Mouse (Mus musculus) embryonic stem cell, embryonic (primary cell): ENCODE measurements at regions not wholly inside any gene's neighbourhood (a gene's known extent, or its start where the extent isn't known, plus 50 kb on each side); places are given as distances from the start of the nearest gene placed in this dataset.
"Not testable (repeated sequence)": the region's sequence is repeated elsewhere in the genome, so short reads cannot be mapped to it uniquely, and the experiment has no call there.

ENCODE experiments used
- CTCF ChIA-PET, 4 experiments: fragments of 300-600 bp in 2 of 4; fragments of 350-600 bp in 2 of 4; sonication (Branson Sonifier 250); formaldehyde crosslinking; loops; one replicate each; lab custom pipeline; 2022; ENCODE audit warnings: inconsistent platforms in 2 of 4; lab: Charles Lee
- POLR2A ChIA-PET, 4 experiments: fragments of 300-600 bp in 2 of 4; fragments of 350-600 bp in 2 of 4; sonication (Branson Sonifier 250); formaldehyde crosslinking; loops; one replicate each; lab custom pipeline; 2022; ENCODE audit warnings: antibody characterized with exemption in 4 of 4, inconsistent platforms in 1 of 4; lab: Charles Lee

DNA sequence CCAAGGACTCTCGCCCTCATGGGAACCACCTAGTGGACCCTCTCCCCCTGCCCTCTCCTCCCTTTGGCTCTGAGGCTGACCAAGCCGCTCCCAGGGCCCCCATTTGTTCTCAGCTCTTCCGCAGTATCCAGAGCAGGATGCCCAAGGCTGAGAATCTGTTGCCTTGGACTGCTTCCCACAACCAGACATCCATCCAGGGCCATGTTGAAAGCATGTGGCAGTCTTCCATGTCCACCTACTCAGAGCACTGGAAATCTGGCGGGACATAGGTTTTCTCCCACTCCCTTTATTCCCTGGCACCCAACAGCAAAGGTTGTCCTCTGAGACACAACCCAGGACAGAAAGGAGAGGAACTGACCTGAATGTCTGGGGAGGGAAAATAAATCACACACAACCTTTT is 285.4 kb downstream of the Phf3 start:
- ChIA-PET CTCF (no interaction called here), POLR2A (no interaction called here)

GRCm38 (mm10) chr1:30584806-30585205 is 288.9 kb downstream of the Phf3 start:
- ChIA-PET CTCF (interaction anchor here (0.5 to 1.3 kb wide), 8 partner anchors 9 to 1606 kb away, joined by 3 to 6 read pairs (median 4); no protein-coding TSS in a partner anchor), POLR2A (interaction anchor here in 1 of 4 experiments (0.7 kb wide), 1 partner anchor 359 kb away, joined by 4 read pairs; no protein-coding TSS in a partner anchor)

- ChIA-PET CTCF (interaction anchor here in 3 of 4 experiments (0.6 to 1.3 kb wide), 5 partner anchors 11 to 644 kb away, joined by 3 to 18 read pairs (median 5); no protein-coding TSS in a partner anchor), POLR2A (interaction anchor here in 1 of 4 experiments (0.7 kb wide), 1 partner anchor 360 kb away, joined by 4 read pairs; no protein-coding TSS in a partner anchor)
Observed at GRCm38 (mm10) chr1:30583860-30584259, 289.9 kb downstream of the Phf3 start.

GRCm38 (mm10) chr1:30564757-30565156 is 309.0 kb downstream of the Phf3 start:
- CTCF ChIA-PET, result interaction anchor here in 1 of 4 experiments (1.2 kb wide), 1 partner anchor 19 kb away, joined by 3 read pairs; no protein-coding TSS in a partner anchor
- POLR2A ChIA-PET, result no interaction called here

- CTCF ChIA-PET, result interaction anchor here in 1 of 4 experiments (1.0 kb wide), 1 partner anchor 94 kb away, joined by 3 read pairs; no protein-coding TSS in a partner anchor
- POLR2A ChIA-PET, result not testable (repeated sequence)
Observed at GRCm38 (mm10) chr1:30548761-30549160, 325.0 kb downstream of the Phf3 start.

GRCm38 (mm10) chr1:30540088-30540698 is 333.5 kb downstream of the Phf3 start:
- POLR2A ChIA-PET, result no interaction called here
- CTCF ChIA-PET, result no interaction called here

GRCm38 (mm10) chr1:30536989-30537975 is 336.4 kb downstream of the Phf3 start:
- POLR2A ChIA-PET, result no interaction called here

DNA sequence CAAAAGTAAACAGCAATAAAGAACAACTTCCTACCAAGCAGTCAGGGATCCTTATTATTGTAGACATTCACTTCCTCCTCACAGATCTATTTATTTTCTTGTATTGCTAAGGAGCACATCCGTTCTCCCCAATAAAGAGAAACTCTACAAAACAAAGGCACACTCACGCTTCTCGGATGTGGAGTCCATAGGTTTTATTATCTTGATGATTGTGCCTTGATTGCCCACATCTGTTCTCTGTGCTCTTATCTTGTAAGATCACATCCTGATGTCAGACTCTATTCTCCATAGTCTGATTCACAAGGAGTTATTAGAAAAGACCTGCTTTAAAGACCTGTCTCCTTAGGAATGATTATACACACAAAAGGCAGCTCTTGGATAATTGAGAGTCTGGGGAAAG is 356.4 kb downstream of the Phf3 start:
- CTCF ChIA-PET, result no interaction called here

More at GRCm38 (mm10) chr1:30536989-30537975, 336.4 kb downstream of the Phf3 start:
- CTCF ChIA-PET, result no interaction called here

DNA sequence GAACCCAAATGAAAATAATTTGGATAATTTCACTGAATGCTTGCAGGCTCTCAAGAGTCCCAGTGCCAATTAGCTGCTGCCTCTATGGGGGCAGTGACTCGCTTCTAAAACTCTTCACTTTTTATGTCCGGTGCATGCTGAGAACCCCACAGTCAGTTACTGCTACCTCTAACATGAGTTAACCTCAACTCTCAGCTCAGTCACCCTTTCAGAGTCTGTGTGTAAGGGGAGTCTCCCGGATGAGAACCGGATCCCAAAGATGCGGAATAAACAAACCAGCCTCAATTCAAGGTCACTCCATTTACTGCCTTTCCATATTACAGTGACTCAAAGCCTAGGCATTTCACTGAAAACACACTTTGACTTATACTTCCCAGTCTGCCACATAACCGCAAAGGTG is 357.9 kb downstream of the Phf3 start:
- CTCF ChIA-PET, result no interaction called here
- POLR2A ChIA-PET, result no interaction called here

More for the DNA sequence above, 356.4 kb downstream of the Phf3 start:
- POLR2A ChIA-PET, result no interaction called here

DNA sequence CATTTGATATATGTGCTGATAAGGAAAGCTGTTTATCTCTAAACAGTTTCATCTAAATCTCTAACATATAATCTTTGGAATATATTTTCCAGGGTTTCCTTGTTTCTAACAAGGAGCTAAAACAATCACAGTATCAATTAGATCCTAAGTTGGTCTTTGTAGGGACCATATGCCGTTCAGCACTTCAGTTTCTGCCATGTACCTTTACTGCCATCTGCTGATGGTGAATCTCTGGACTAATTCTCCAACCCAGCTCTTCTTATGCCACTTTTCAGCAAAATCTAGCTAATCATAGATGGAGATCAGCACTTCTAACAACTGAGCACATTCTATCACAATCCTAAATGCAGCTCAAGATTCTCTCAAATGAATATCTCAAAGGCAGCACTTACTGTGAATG is 370.5 kb downstream of the Phf3 start:
- ChIA-PET CTCF (no interaction called here), POLR2A (no interaction called here)

GRCm38 (mm10) chr1:30460295-30460958 is 413.3 kb downstream of the Phf3 start:
- ChIA-PET CTCF (no interaction called here), POLR2A (no interaction called here)

DNA sequence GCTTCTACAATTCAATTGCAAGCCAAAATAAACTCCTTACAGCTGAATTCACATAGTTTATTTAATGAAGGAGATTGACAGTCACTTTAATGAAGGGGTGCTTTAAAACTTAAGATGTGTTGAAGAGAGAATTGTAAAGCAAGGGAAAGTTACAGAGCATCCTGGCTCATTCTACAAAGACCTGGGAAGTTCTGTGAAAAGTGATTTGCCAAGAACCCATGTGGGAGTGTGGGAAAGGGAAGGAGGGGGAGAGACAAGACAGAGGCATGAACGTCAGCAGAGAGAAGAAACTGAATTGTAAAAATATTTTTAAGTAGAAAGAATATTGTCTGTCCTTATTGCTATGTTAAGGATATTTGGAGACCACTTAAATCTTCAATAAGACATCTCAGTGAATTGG is 435.8 kb downstream of the Phf3 start:
- ChIA-PET CTCF (no interaction called here), POLR2A (no interaction called here)

DNA sequence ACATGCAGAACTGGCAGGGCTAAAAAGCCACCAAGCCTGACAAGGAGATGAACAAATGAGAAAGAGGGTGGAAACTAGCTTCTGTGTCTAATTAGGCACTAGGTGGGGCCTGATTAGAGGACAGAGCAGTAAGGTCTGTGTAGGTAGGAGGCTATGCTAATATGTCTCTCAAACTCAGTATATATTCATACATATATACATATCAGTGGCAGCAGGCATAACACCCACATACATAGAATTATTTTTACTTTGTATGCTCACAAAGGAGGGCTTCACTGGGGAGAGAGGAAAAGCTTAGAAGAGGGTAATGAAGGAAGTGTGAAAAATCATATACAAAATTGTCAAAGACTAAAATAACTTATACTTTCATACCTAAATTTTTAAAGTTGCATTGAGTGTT is 457.1 kb downstream of the Phf3 start:
- CTCF ChIA-PET, result interaction anchor here in 1 of 4 experiments (0.5 kb wide), 1 partner anchor 168 kb away, joined by 3 read pairs; no protein-coding TSS in a partner anchor
- POLR2A ChIA-PET, result interaction anchor here in 1 of 4 experiments (0.5 kb wide), 1 partner anchor 560 kb away, joined by 5 read pairs; no protein-coding TSS in a partner anchor

GRCm38 (mm10) chr1:30414881-30415439 is 458.8 kb downstream of the Phf3 start:
- CTCF ChIA-PET, result no interaction called here

More at GRCm38 (mm10) chr1:30414881-30415439, 458.8 kb downstream of the Phf3 start:
- POLR2A ChIA-PET, result no interaction called here
